Mouse (Mus musculus) left cerebral cortex, postnatal 25 days (tissue): ENCODE data around the gene Prm1. TPM values are rescaled to one million over a fixed set of nuclear protein-coding genes. Genes with fewer than 3 reads are reported as not detected.
"Not testable (repeated sequence)": the region's sequence is repeated elsewhere in the genome, so short reads cannot be mapped to it uniquely, and the experiment has no call there.

ENCODE experiments used
- DNase-seq, 2 experiments: peaks; one replicate each; pipeline ENCODE4 v3.0.0; 2022; ENCODE audit warnings: low spot score in 2 of 2, mixed read lengths in 1 of 2
- intact Hi-C: fragments of 180-260 bp; cut with DNase I; formaldehyde crosslinking; loops from one replicate; pipeline ENCODE4 v1.15.1; 2025
- total RNA-seq, 2 experiments: library from RNA; stranded (reverse); gene quantifications; 2 replicates each; pipeline ENCODE4 v1.2.3; 2021

Prm1 gene
- not detected for total RNA-seq

DNA sequence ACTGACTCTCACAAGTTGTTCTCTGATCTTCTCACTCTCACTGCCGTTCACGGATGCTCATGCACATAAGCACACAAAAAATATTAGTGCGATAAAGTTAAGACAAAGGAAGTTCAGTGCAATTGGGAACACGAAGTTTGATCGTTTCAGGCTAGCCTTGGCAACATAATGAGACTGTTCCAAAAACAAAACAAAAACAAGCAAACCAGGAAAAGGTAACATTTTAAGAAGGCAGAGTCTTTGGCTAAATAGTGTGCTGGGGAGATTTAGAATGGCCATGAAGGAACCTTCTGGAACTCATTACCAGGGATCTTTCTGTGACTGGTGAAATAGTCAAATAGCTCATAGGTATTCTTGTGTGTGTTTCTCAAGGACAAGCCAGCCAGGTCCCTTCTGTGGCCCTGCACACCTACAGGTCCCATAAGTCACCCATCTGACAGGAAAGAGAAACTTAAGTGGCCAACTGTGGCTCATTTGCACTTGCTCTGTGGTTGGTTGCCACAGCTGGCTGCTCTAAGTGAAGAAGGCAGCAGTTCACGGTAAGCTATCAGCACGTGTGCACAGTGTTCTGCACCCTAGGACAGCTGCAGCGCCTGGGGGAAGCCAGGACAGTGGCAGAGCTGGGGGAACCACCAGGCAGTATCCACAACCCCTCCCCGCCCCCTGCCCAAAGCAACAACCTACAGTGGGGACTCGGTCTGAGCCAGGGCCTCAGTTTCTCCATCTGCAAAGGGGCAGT is at the start of gene Prm1:
Gene Prm1, minus strand, starts transcription at position 51 of the 739 bp plus-strand sequence.
- intact Hi-C loops = no loop called here
- DNase-seq = no peak

DNA sequence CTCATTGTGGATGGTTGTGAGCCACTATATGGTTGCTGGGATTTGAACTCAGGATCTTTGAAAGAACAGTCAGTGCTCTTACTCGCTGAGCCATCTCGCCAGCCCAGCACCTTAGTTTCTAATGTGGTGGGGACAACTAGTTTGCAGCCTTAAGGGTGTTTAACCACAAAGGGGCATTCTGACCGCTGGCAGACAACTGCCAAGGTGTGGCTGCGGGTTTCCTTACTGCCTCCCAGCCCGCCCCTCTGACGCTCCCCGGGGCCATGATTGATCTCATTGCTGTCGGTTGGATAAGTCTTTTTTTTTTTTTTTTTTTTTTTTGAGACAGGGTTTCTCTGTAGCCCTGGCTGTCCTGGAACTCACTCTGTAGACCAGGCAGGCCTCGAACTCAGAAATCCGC is 46.6 kb upstream of the Prm1 start:
- DNase-seq, intact Hi-C loops: not testable (repeated sequence)

DNA sequence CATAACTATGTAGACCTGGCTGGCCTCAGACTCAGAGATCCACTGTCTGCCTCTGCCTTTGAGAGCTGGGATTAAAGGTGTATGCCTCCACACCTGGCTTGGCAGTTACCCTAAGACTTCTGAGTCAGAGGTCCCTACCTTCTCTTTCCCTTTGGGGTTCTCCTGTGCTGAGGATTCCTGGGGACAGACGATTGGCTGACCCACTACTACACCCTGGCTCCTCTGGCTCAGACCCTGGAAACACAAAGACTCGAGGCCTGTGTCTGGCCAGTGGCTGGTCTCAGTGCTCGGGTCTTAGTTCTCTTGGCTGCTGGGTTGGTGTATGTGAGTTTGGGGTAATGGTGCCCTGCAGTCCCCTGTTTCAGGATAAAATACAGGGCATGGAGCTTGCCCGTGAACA is 45.3 kb upstream of the Prm1 start:
- intact Hi-C loops = no loop called here
- no peak for DNase-seq

DNA sequence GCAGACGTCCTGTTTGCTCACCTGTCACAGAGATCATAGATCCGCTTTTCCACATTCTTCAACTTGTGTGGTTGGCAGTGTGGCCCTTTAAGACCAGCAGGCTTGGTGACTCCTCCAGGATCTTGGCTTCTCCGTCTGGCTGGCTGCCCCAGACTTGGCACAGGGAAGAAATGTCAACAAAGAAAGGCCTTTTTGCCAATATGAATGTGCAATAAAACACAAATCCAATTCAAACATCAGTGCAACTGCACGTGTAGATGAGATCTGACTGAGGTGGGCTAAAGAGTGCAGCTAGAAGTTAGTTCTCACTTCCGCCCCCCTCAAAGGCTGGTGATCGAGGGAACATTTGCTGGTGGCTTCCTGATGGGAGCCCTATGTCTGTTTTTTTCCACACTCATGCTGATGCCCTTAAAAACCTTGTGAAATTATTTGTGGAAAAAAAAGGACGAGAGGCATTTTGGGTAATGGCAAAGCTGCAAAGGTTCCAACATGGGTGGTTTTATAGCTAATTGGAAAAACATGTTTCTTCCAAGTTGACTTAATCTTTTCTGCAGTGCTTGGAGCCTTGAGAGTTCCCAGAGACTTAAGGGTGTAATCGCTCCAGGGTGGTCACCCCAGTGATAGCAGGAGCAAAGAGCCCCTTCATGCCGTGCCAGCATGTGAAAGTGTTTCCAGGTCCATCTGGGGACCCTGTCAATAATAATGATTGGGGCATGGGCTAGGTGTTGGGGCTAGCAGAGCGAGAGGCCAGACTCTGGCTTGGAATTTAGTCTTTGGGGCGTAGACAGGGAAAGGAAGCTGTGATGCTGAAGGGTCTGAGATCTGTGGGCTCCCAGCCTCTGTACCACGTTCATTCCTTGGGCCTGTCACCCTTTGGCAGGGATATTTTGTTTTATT is 44.6 kb upstream of the Prm1 start:
- peak; percentile 27 to 55 for DNase-seq
- intact Hi-C loops = loop anchor here (5.0 kb wide), 1 partner anchor 278 kb away; no protein-coding TSS in a partner anchor

DNA sequence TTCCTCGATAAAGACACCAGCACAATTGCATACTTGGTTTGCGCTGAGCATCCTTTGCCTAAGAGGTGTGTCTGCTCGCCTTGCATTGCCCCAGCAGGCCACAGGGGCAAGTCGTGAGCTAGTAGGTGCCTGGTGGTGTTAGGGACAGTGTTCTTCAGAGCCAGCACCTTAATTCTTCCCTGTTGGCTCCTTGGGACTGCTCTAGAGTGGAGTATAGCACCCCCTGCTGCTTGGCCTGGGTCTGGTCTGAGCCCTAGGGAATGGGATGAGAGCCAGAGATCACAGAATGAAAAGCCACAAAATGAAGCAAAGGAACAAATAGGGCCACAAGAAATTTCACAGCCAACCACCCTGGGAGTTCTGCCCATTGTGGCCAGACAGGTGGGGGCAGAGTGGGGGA is 40.9 kb upstream of the Prm1 start:
- intact Hi-C loops = loop anchor here (2.0 to 5.0 kb wide), 2 partner anchors 60 to 274 kb away; no protein-coding TSS in a partner anchor
- peak; percentile 42 to 63 for DNase-seq

DNA sequence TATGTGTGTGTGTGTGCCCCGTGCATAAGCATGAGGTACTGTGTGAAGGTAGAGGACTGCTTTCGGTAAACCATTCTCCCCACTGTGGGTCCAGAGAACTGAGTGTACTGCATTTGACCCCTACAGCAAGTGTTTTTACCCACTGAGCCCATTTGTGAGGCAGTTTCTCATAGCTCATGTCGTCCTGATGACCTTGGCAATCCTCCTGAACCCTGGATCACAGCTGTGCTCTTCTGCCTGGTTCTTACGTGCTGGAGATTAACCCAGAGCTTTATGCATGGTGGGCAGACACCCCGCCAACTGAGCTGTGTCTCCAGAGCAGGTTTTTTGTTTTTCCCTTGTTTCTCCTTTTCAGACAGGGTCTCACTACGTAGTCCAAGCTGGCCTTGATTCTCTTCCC is 40.3 kb upstream of the Prm1 start:
- intact Hi-C loops = loop anchor here (2.0 to 5.0 kb wide), 3 partner anchors 59 to 274 kb away; no protein-coding TSS in a partner anchor

DNA sequence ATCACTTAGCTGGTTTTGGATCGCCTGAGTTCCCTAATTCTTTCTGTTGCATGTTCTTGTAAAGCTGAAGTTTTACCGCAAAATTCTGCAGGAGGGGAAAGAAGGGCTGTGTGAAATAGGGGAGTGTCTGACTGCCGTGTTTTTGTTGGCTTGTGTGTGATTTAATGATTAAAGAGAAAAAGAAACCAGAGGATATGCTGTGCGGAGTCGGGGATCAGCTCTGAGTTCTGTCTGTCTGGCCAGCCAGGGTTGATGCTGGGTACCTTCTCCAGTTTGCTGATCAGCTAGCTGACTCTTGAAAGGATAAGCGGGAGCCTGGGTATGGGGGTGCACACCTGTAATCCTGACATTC is 38.7 kb upstream of the Prm1 start:
- intact Hi-C loops = loop anchor here (2.0 kb wide), 1 partner anchor 203 kb away; no protein-coding TSS in a partner anchor
- no peak for DNase-seq

More for the DNA sequence above, 40.3 kb upstream of the Prm1 start:
- DNase-seq = no peak

DNA sequence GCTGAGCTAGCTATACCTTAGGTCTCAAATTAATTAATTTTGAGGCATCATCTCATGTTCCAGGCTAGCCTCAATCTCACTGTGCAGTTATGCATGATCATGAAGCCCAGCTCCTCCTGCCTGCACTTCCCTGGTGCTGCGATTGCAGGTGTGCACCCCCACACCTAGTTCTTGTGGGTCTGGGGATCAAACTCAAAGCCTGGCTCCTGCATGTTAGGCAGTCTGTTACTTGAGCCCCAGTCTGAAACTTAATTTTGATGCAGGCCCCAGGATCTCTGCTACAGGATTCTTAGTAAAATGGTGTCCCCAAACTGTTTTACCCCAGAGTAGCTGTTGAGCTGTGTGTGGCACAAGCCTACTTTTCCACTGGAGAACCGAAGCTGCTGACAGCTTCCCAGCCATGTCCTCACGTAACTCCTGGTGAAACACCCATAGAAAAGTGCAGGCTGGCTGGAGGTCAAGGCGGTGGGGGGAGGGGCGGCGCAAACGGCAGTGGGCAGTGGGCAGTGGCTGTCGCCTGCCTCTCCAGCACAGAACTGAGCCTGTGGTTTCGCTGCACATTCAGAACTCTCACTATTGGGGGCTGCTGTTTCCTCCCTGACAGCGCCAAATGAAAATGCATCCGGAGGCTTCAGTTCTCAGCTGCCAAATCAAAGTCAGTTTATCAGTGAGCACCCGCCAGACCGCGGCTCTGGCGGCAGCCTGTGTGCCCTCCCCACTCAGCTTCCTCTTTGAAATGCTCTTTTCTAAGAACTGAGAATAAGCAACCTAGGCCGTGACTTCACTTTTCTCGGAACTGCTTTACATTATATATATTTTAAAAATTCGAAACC is 38.1 kb upstream of the Prm1 start:
- intact Hi-C loops = loop anchor here (2.0 kb wide), 1 partner anchor 203 kb away; no protein-coding TSS in a partner anchor
- no peak for DNase-seq

DNA sequence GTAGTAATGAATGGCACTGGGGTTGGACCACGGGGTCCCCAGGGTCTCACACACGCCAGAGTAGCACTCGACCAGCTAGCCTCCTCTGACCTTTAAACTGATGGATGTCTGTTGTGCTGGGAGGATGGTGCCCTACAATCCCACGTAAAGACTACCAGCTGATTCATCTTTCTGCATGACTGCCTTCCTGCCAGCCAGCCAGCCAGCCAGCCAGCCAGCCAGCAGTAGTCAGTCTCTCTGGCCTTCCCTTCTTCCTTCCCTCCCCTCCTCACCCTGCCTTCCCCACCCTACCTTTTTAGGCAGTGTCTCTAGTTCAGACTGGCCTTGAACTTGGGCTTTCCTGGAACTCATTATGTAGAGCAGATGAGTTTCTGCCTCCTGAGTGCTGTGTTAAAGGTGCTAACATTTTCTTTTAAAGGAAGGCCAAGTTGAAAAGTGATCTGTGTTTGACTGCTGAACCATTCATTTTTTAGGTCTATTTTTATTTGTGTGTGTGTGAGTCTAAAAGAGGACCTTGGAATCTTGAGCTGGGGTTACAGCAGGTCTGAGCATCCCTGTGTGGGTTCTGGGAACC is 36.7 kb upstream of the Prm1 start:
- no peak for DNase-seq
- intact Hi-C loops = no loop called here

DNA sequence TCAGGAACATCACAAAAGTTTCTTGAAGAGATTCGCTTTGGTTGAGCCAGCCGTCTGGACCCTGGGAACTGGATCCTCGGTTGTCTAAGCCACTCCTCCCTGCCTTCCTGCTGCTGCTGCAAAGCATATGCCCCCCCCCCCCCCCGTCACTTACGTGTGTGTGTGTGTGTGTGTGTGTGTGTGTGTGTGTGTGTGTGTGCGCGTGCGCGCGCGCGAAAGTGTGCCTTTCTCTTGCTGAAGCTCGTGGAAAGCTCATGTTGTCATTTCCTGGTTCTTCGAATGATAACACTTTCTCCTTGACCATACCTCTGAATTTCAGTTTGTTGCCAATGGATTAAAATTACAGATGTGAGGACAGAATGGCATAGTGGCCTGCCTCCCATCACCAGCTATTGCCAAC is 34.4 kb upstream of the Prm1 start:
- no peak for DNase-seq
- intact Hi-C loops = no loop called here

DNA sequence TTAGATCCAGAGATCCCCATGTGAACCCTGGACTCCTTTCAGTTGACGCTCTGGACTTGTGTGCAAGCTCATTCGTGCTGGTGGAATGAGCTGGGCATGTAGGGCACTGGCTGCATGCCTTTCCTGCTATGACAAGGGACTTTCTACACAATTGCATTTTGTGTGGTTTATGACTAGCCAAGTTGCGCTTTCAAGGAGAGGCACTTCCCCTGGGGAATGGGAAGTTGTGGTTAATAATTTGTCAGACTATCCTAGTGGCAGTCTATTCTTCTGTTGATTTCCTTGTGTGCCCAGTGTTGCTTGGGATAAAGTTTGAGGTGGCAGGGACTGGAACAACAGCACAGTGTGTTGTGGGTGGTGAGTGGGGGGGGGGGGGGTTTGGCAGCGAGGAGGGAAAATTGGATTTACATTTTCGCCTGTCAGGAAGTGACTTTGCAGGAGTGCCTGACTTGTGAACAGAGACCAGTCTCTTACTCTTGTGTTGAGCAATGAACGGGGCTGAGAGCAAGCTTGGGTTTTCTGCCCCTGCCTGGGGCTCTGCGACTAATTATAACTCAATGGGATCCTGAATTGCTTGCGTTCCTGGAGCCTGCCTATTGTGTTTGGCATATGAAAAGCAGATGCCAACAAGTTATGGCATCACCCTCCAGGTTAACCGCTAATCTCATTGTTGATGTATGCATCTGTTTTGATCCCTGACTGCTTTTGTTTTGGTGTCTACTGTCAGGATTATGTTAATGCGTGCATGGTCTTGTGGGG is 33.0 kb upstream of the Prm1 start:
- intact Hi-C loops = loop anchor here (5.0 kb wide), 1 partner anchor 411 kb away; no protein-coding TSS in a partner anchor
- no peak for DNase-seq

DNA sequence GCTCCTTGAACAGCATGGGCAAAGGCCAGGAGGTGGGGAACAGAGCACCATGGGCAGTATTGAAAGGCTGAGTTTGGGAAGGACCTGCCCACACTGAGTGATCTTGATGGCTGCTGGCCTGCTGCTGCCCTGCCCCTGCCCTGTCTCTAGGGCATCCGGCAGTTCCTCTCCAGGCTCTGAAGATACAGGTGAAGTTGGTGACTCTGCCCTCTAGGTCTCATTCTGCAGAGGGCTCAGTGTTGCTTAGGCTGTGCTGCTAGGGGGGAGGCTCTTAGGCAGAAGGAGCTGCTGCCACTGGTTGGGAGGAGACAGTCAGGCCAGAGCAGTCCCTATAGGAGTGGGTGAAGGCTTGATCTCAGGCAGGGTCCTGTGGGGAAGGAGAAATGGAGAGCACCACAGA is 32.3 kb upstream of the Prm1 start:
- intact Hi-C loops = loop anchor here (5.0 kb wide), 1 partner anchor 411 kb away; no protein-coding TSS in a partner anchor
- DNase-seq = no peak

DNA sequence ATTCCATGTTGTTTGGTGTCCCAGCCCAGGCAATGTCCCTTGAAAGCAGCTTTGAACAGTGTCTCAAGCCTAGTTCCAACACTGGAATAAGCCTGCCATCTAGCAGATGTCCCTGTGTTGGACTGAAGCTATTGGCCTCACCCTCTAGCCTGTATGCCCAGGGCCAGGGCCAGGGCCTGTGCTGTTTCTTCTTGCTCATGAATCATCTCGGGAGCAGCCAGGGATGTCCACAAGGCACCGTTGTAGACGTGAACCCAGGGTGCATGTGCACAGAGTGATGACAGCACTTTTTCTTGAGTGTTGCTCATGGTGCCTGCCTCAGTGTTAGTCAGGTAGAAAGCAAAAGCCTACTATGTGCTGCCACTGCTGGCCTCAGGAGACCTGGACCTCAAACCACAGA is 31.6 kb upstream of the Prm1 start:
- intact Hi-C loops = loop anchor here (5.0 kb wide), 1 partner anchor 410 kb away; no protein-coding TSS in a partner anchor
- DNase-seq = no peak

DNA sequence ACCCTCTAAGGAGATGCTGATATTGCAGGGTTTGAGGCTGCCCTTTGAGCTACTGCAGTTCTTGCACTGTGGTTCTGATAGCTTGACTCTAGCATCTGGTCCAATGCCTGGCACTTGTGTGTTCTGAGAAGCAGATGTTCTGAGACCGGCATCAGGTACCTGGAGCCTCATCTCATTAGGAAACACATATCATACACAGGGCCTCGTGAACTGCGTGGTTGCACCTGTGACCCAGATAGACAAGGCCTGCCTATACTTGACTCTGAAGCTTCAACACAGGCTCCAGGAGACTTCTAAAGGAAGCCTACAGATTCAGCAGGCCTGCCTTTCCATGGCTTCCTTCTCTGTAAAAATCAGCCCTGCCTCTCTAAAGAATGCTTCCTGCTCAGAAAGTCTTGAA is 30.7 kb upstream of the Prm1 start:
- no peak for DNase-seq
- intact Hi-C loops = loop anchor here (5.0 kb wide), 1 partner anchor 409 kb away; no protein-coding TSS in a partner anchor

DNA sequence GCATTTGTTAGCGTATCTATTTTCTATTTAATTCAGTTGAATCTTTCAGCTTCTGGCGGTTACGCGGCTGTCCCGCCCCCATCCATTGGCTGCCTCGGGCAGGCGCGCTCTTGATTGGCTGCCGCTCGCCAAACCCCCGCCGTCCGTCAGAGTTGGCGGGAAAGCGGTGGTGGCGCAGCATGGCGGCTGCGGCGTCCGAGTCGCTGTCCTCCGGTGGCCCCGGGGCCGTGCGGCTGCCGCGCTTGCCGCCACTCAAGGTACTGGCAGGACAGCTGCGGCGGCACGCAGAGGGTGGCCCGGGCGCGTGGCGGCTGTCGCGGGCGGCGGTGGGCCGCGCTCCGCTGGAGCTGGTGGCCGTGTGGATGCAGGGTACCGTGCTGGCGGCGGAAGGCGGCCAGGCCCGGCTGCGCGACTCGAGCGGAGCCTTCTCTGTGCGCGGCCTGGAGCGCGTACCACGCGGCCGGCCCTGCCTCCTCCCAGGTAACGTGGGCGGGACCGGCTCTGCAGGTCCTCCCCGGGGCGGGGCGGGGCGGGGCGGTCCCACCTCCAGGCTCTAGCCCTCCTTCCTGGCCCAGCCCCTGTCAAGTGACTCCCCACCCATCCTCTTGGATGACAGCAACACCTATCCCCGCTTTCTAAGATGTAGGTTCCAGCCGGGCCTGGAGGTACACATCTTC is 29.4 kb upstream of the Prm1 start, which contains the start of gene Rmi2:
Gene Rmi2, plus strand, starts transcription at position 149 of the 677 bp plus-strand sequence.
- DNase-seq = peak; percentile 80 to 81
- intact Hi-C loops = loop anchor here (5.0 kb wide), 1 partner anchor 408 kb away; no protein-coding TSS in a partner anchor

DNA sequence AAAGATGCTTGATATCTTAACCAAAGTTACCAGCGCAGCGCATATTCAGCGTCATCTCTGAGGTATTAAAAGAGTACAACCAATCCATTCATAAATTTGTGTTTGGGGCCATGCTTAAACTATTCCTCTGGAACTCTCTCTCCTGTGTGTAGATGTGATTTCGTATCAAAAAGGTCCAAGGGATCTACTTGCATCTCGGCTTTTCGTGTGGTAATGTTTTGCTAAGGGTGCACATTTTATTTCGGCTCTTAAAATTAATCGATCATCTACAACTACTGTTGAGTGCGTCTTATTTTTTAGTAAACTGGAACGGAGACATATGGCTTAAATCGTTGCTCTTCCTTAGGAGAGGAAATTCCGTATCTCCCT is 28.9 kb upstream of the Prm1 start:
- intact Hi-C loops = no loop called here
- DNase-seq = no peak

DNA sequence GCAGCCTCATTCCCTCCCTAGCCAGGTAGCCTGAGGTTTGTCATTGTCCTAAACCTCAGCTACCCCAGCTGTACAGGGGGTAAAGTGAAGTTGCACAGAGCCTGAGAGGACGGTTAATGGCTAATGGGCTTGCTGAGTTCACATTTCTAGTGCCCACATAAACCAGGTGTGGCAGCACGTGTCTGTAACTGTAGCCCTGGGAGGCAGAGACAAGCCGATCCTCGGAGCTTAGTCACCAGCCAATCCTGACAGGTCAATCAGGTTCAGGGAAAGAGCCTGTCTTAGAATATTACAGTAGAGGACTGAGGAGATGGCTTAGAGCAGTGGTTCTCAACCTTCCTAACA is 22.8 kb upstream of the Prm1 start:
- intact Hi-C loops = no loop called here

More for the DNA sequence above, 22.8 kb upstream of the Prm1 start:
- no peak for DNase-seq
